Mouse (Mus musculus) adrenal gland, adult 8-10 months (tissue): ENCODE measurements around the gene Psmc3ip. TPM values are rescaled to one million over a fixed set of nuclear protein-coding genes. Genes with fewer than 3 reads are reported as not detected.

Experiments
- DNase-seq: peaks from one replicate; pipeline ENCODE4 v3.0.0; 2022
- total RNA-seq, 4 experiments: library from RNA; stranded (reverse); gene quantifications; 2 replicates each; pipeline ENCODE4 v1.2.4; 2022

Psmc3ip gene
- total RNA-seq, 4 experiments from 2014 or later = 3.6 to 5.9 (median 4.2) TPM

DNA sequence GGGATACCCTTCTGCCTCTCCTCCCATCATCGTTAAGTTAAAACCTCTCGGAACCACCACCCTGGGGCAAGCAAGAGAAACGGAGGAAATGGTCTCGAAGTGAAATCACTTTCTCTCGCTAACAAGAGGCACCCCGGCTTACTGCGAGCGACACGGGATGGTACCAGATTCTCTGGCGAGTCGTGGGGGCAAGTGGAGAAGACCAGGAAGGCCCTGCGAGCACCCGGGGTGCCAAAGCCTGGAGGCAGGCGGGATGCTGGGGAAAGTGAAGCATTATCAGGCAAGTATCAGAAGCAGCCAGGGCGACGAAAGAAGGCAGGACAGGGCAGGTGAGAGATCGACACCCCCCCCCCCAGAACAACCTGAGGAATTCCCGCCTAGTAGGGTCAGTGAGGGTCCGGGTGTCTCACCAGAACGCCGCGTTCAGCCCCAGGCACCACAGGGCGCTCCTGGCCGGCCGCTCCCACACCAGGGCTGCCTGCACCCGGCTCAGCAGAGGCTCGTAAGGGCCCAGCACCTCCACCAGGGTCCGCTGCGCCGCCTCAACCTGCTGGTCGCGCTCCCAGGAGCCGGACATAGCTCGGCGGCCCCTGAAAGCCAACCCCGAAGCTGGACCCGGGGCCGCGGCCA is 24.0 kb upstream of the Psmc3ip start:
- no peak for DNase-seq

- no peak for DNase-seq
Observed at GRCm38 (mm10) chr11:101118105-101118504, 22.9 kb upstream of the Psmc3ip start.

- DNase-seq = no peak
Observed at GRCm38 (mm10) chr11:101115564-101115963, 20.3 kb upstream of the Psmc3ip start.

GRCm38 (mm10) chr11:101112186-101112585 is 16.9 kb upstream of the Psmc3ip start:
- no peak for DNase-seq

DNA sequence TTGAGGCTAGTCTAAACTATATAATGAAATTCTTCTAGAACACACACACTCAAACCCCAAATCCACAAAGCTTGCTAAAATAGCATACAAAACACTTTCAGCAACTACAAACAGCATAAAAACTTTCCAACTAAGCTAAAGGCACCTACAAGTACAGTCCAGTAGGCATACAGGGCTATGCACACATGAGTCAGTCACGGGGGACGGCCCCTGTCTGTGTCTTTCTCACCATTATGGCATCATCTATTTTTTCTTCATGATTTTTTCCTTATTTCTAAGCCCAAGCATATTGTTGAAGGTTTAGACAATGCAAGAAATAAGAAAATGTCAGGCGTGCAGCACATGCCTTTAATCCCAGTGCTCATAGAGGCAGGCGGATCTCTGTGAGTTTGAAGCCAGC is 15.9 kb upstream of the Psmc3ip start:
- no peak for DNase-seq

GRCm38 (mm10) chr11:101110708-101111107 is 15.5 kb upstream of the Psmc3ip start:
- no peak for DNase-seq

GRCm38 (mm10) chr11:101109351-101109750 is 14.1 kb upstream of the Psmc3ip start:
- DNase-seq = no peak

DNA sequence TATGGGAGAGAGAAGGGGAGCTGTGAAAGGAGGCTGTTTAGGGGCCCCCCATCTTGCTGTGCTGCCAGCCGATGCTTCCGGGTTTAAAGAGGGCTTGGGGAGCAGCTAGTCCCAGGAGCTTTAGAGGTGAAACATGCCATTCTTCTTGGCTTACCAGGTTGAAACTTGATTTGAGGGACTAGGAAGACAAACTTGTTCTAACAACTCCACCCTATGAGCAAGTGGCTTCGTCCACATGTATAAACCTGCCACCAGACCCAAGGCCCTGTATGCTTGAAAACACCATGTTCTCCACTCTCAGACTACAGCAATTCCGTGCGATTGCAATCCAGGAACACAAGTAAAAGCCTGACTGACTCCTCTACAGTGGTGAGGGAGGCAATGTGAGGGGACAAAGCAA is 7.8 kb upstream of the Psmc3ip start:
- no peak for DNase-seq

DNA sequence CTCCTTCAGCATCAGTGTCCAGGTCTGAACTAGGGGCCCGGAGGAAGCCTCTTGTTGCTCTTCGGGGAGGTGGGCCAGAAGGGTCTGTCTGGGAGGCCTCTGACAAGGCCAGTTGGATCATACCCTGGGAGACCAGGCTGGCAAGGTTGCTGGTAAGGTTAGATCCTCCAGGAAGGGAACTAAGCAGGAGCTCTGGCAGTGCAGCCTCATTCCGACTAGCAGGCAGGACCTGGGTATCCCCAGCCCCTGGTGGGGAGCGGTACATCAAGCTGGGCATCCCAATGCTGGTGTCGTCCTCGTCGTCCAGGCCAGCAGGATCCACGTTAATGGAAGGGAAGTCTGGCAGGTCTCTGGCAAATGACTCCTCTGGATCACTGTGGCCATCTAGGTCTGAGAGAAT is 3.0 kb upstream of the Psmc3ip start:
- DNase-seq = no peak

DNA sequence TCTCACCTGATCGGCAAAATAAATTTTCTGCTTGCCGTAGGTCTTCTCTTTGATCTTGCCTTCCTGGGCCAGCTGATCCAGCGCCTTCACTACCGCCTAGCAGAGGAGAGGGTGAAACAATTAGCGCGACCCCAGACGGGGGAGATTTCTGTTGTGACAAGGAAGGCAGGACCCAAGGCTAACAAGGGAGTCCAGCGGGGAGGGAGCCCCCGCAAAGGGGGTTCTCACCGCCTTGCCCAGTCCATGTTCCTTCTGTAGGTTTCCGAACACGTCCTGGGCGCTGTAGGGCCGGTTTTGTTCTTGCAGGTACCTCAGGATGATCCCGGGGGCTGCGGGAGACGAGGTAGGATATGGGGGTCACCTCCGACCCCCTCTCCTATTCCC is 314 bp downstream of the Psmc3ip start:
- no peak for DNase-seq

GRCm38 (mm10) chr11:101089931-101090330 is 5.3 kb downstream of the Psmc3ip start:
- no peak for DNase-seq

DNA sequence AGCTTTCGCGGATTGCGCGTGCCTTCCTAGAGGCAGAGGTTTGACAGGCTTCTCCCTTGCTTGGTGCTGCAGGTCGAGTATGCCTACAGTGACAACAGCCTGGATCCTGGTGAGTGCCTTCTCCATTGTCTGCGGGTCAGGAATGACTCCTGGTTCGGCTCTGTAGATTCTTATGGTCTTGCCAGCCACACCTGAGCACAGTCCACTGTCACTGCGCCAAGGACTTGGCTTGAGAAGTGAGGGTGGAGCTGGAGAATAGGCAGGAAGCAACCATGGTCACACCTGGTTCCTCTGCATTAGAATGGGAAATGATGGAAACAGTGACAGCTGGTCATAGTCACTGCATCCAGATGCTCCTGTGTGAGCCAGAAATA is 7.6 kb downstream of the Psmc3ip start:
- DNase-seq = no peak

DNA sequence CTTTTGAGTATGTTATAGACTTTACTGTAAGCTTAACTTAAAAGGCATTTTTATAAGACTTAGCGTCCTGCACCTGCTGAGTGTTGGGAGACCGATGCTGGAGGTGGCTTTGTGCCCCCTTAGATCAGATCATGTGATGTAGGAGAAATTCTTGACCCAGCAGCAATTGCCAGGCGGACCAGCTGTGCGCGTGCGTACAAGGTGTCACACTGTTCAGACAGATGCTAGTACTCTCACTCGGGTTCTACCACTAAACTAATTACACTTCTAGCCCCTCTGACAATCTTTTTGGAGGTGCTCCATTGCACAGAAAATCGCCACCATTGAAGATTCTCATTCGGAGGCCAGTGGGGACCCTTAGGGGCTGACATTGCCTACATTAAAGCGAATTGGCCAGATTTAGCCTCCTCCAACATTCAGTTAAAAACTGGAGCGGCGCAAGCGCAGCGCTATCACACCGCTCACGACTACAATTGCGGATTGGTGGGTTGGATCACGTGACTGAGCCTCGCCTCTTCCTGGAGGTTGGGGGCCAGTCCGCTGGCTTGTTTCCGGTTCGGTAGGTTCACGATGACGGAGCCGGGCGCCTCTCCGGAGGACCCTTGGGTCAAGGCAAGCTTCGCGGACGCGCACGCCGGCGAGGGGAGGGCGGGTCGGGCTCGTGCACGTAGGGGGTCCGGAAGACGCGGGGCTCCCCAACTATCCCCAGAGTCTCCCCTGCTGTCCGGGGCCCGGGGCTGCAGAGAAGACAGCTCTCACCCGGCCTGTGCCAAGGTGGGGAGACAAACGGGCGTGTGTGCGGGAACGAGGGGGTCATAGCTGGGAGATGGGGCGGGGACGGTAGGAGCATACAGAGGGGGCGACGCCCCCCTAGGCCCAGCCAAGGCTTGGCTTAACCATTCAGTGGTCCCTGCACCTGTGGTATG is 8.2 kb downstream of the Psmc3ip start, which contains the start of gene Mlx:
Gene Mlx, plus strand, starts transcription at position 522 of the 926 bp plus-strand sequence.
- DNase-seq = peak; percentile 91

DNA sequence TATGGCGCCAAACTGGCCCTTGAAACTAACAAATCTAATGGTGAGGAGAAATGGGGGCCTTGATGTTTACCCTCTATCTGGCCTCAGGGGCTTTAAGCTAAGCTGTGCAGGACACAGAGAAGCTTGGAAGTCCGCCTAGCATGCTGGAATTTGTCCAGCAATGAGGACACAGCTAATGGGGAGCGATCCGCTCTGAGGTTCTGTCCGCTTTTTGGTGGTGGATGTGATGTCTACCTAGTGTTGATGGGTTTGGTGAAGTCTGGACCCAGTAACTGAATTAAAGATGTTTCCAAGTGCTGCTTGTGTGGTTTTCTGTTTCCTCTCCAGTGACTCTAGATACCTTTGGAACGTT is 8.9 kb downstream of the Psmc3ip start:
- no peak for DNase-seq

DNA sequence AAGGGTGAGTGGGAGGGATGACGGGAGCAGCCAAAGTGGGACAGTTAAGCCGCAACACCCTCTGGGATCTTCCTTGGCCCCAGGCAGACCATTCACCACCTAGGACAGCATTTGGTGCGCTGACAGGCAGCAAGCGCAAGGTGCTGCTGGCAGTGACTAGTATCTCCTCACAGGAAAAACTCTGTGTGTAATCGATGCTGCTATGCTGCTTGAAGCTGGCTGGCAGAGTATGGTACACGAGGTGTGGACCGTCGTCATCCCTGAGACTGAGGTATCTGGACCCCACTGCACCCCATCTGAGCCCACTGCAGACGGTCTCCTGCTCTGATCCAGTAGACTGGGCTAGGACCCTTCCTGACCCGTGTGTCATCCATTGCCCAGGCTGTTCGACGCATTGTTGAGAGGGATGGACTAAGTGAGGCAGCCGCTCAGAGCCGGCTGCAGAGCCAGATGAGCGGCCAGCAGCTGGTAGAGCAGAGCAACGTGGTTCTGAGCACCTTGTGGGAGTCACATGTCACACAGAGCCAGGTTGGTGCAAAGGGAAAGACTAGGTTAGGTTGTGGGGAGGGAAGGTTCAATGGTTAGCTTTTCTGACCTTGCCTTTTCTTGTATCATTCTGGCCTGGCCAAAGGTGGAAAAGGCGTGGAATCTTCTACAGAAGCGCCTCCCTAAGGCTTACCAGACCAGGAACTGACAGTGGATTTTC is 9.5 kb downstream of the Psmc3ip start:
- no peak for DNase-seq

DNA sequence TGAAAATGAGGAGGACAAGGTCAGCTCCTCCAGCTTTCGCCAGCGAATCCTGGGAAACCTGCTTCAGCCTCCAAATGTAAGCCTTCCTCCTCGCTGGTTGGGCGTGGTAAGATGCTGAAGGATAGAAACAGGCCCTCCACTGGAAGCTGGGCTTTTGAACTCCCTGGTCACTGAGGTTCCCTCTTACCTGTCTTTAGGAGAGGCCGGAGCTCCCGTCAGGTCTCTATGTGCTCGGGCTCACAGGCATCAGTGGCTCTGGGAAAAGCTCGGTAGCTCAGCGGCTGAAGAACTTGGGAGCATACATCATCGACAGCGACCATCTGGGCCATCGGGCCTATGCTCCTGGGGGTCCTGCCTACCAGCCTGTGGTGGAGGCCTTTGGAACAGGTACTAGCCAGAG is 10.4 kb downstream of the Psmc3ip start:
- DNase-seq = no peak

DNA sequence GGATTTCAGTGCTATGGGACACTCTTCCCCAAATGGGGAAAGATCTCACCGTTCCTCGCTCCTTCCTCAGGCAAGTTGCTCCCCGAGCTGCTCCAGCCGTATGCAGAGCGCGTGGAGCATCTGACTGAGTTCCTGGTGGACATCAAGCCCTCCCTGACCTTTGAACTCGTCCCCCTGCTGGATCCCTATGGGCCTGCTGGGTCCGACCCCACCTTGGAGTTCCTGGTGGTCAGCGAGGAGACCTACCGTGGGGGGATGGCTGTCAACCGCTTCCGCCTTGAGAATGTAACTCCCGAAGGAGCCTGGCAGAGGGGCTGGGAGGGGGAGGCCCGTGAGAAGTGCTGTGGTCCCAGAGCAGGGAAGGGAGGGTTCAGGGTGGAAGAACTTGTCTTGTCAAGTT is 11.0 kb downstream of the Psmc3ip start:
- DNase-seq = no peak

DNA sequence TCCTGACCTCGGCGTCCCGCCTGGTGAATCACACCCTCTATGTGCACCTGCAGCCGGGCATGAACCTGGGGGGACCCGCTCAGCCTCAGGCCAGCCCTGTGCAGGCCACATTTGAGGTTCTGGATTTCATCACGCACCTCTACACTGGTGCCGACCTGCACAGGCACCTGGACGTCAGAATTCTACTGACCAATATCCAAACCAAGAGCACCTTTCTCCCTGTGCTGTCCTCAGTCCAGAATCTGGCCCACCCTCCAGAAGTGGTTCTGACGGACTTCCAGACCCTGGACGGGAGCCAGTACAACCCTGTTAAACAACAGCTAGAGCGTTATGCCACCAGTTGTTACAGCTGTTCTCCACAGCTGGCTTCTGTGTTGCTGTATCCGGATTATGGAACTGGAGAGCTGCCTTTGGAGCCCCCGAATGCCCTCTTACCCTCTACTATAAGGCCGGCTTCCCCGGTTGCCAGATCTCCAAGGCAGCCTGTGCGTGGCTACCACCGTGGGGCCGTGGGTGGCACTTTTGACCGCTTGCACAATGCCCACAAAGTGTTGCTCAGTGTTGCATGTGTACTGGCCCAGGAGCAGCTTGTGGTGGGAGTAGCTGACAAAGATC is 12.0 kb downstream of the Psmc3ip start:
- DNase-seq = peak; percentile 31

GRCm38 (mm10) chr11:101082208-101083082 is 12.8 kb downstream of the Psmc3ip start, which contains the start of gene Coasy:
TSS of gene Coasy (plus strand) at chr11:101082565.
- peak; percentile 82 for DNase-seq

DNA sequence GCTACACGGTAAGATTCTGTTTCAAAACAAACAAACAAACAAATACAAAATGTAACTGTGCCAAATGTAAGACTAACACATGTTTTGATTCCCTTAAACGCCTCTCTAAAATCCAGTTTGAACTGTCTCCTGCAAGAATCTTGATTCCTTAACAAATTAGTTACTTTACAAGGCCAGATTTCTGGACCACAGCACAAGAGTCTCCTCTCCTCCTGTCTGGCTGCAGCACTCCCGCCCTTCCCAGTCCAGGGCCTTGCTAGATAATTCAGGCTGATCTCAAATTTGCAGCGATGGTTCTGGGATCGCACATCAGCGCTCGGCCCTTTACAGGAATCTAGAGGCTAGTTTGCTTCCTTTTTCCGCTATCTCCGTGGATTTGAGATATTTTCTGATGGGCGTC is 13.6 kb downstream of the Psmc3ip start:
- DNase-seq = no peak

DNA sequence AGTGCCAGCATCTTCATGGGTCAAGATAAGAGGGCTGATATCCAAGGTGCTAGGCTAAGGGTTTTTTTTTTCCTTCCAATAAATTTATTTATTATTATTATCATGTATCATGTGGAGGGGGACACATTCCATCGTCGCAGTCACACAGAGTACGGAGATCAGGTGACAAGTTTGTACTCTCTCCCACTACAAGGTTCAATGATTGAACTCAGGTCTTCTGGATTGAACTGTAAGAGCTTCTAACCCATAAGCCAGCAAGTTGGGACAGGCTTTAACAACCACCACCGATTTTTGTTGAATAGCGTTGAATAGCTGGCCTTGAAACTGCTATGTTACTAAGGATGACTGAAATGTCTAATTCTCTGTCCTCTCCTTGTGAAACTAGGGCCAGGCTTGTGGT is 14.8 kb downstream of the Psmc3ip start:
- no peak for DNase-seq

DNA sequence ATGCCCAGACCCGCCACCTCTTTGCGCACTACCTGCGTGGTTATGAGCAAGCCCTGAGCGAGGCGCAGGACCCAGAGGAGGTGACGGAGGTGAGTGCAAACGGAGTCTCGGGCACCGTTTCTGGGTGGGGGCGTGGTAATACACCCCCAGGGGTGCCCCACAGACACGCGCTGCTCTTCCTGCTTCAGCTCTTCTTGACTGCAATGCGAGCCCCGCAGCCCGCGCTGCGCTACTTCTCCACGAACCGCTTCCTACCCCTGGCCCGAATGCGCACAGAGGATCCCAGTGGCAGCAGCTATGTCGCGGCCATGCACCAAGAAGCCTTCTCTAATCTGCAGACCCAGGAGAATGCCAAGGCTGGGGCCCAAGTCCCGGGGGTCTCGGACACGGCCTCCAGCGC is 15.5 kb downstream of the Psmc3ip start:
- peak; percentile 20 for DNase-seq
